Mouse (Mus musculus): ENCODE data around the gene Bmper. TPM values are rescaled to one million over a fixed set of nuclear protein-coding genes. Genes with fewer than 3 reads are reported as not detected.

The Bmper gene
- polyA plus RNA-seq, 1 experiment from 2014 or later, result 12.3 TPM

GRCm38 (mm10) chr9:23453309-23453708 is 230.4 kb downstream of the Bmper start:
- no peak for ATAC-seq (ENCODE audit: low FRiP score)
- H3K4me2 ChIP-seq, result no peak overlapping the region
- no peaks in the 10 kb centered on the region for H3K36me3 ChIP-seq
- H3K27ac ChIP-seq (replicated peaks), result no peak overlapping the region
- WGBS, result 32% methylated on average over 5 of the region's 5 CpGs
- 0 out of 2 replicates have a peak, but pooled peaks cover 3% of the 10 kb centered on the region for H3K4me1 ChIP-seq
- H3K9me3 ChIP-seq (replicated peaks), result no peaks in the 10 kb centered on the region
- H3K27me3 ChIP-seq (replicated peaks), result no peaks in the 10 kb centered on the region
- H3K9ac ChIP-seq (replicated peaks), result no peak overlapping the region
- no peak overlapping the region for H3K4me3 ChIP-seq (replicated peaks)

GRCm38 (mm10) chr9:23457186-23457585 is 234.3 kb downstream of the Bmper start:
- H3K27ac ChIP-seq (replicated peaks), result no peak overlapping the region
- no peak overlapping the region for H3K4me3 ChIP-seq (replicated peaks)
- no peaks in the 10 kb centered on the region for H3K27me3 ChIP-seq (replicated peaks)
- H3K9ac ChIP-seq (replicated peaks), result no peak overlapping the region
- no peak overlapping the region for H3K4me2 ChIP-seq
- H3K9me3 ChIP-seq (replicated peaks), result no peaks in the 10 kb centered on the region
- no peak for ATAC-seq (ENCODE audit: low FRiP score)
- 48% methylated on average over 3 of the region's 3 CpGs for WGBS
- no peaks in the 10 kb centered on the region for H3K36me3 ChIP-seq
- 0 out of 2 replicates have a peak, but pooled peaks cover 3% of the 10 kb centered on the region for H3K4me1 ChIP-seq

- Histone ChIP-seq H3K4me2 (no peak overlapping the region), H3K4me1 (no peaks in the 10 kb centered on the region), H3K27ac (replicated peaks) (no peak overlapping the region), H3K9ac (replicated peaks) (no peak overlapping the region), H3K9me3 (replicated peaks) (no peaks in the 10 kb centered on the region), H3K36me3 (no peaks in the 10 kb centered on the region), H3K4me3 (replicated peaks) (no peak overlapping the region), H3K27me3 (replicated peaks) (no peaks in the 10 kb centered on the region)
- WGBS, result 54% methylated on average over 4 of the region's 4 CpGs
- no peak for ATAC-seq (ENCODE audit: low FRiP score)
These were observed 237.8 kb downstream of the Bmper start for GRCm38 (mm10) chr9:23460721-23461120.

- WGBS, result 44% methylated on average over 3 of the region's 3 CpGs
- Histone ChIP-seq H3K9me3 (replicated peaks) (no peaks in the 10 kb centered on the region), H3K27me3 (replicated peaks) (no peaks in the 10 kb centered on the region), H3K9ac (replicated peaks) (no peak overlapping the region), H3K4me1 (no peaks in the 10 kb centered on the region), H3K36me3 (no peaks in the 10 kb centered on the region), H3K4me3 (replicated peaks) (no peak overlapping the region), H3K4me2 (no peak overlapping the region), H3K27ac (replicated peaks) (no peak overlapping the region)
- peak; percentile 83 for ATAC-seq (ENCODE audit: low FRiP score)
These were observed 240.2 kb downstream of the Bmper start for GRCm38 (mm10) chr9:23462949-23463608.

- no peak overlapping the region for H3K4me3 ChIP-seq (replicated peaks)
- H3K9ac ChIP-seq (replicated peaks), result no peak overlapping the region
- no peaks in the 10 kb centered on the region for H3K4me1 ChIP-seq
- no peaks in the 10 kb centered on the region for H3K36me3 ChIP-seq
- H3K27me3 ChIP-seq (replicated peaks), result no peaks in the 10 kb centered on the region
- WGBS, result 87% methylated on average over 7 of the region's 7 CpGs
- no peaks in the 10 kb centered on the region for H3K9me3 ChIP-seq (replicated peaks)
- H3K27ac ChIP-seq (replicated peaks), result no peak overlapping the region
- ATAC-seq (ENCODE audit: low FRiP score), result no peak
- H3K4me2 ChIP-seq, result no peak overlapping the region
These were observed 242.2 kb downstream of the Bmper start for GRCm38 (mm10) chr9:23464981-23465630.

GRCm38 (mm10) chr9:23469886-23470285 is 247.0 kb downstream of the Bmper start:
- no peak overlapping the region for H3K27ac ChIP-seq (replicated peaks)
- H3K36me3 ChIP-seq, result no peaks in the 10 kb centered on the region

GRCm38 (mm10) chr9:23485851-23486250 is 263.0 kb downstream of the Bmper start:
- 81% methylated on average over 4 of the region's 4 CpGs for WGBS
- H3K9me3 ChIP-seq (replicated peaks), result no peaks in the 10 kb centered on the region
- no peak overlapping the region for H3K9ac ChIP-seq (replicated peaks)
- no peaks in the 10 kb centered on the region for H3K27me3 ChIP-seq (replicated peaks)
- no peak overlapping the region for H3K27ac ChIP-seq (replicated peaks)
- no peaks in the 10 kb centered on the region for H3K36me3 ChIP-seq
- no peak overlapping the region for H3K4me3 ChIP-seq (replicated peaks)
- H3K4me2 ChIP-seq, result no peak overlapping the region
- ATAC-seq (ENCODE audit: low FRiP score), result no peak
- H3K4me1 ChIP-seq, result no peaks in the 10 kb centered on the region

More at GRCm38 (mm10) chr9:23469886-23470285, 247.0 kb downstream of the Bmper start:
- no peak for ATAC-seq (ENCODE audit: low FRiP score)
- H3K4me3 ChIP-seq (replicated peaks), result no peak overlapping the region
- no peak overlapping the region for H3K4me2 ChIP-seq
- H3K27me3 ChIP-seq (replicated peaks), result no peaks in the 10 kb centered on the region
- no peaks in the 10 kb centered on the region for H3K9me3 ChIP-seq (replicated peaks)
- no peak overlapping the region for H3K9ac ChIP-seq (replicated peaks)
- H3K4me1 ChIP-seq, result no peaks in the 10 kb centered on the region
- 72% methylated on average over 1 of the region's 1 CpGs for WGBS

- no peaks in the 10 kb centered on the region for H3K4me1 ChIP-seq
- H3K9me3 ChIP-seq (replicated peaks), result no peaks in the 10 kb centered on the region
- H3K4me3 ChIP-seq (replicated peaks), result no peak overlapping the region
- no peak for ATAC-seq (ENCODE audit: low FRiP score)
- no peak overlapping the region for H3K27ac ChIP-seq (replicated peaks)
- no peak overlapping the region for H3K9ac ChIP-seq (replicated peaks)
- H3K4me2 ChIP-seq, result no peak overlapping the region
- 34% methylated on average over 5 of the region's 5 CpGs for WGBS
- no peaks in the 10 kb centered on the region for H3K36me3 ChIP-seq
- H3K27me3 ChIP-seq (replicated peaks), result no peaks in the 10 kb centered on the region
These were observed 264.0 kb downstream of the Bmper start for GRCm38 (mm10) chr9:23486725-23487378.

- Histone ChIP-seq H3K9ac (replicated peaks) (no peak overlapping the region), H3K27ac (replicated peaks) (no peak overlapping the region), H3K36me3 (no peaks in the 10 kb centered on the region), H3K9me3 (replicated peaks) (no peaks in the 10 kb centered on the region), H3K4me1 (no peaks in the 10 kb centered on the region), H3K4me2 (no peak overlapping the region), H3K4me3 (replicated peaks) (no peak overlapping the region), H3K27me3 (replicated peaks) (no peaks in the 10 kb centered on the region)
- ATAC-seq (ENCODE audit: low FRiP score), result no peak
- 93% methylated on average over 5 of the region's 5 CpGs for WGBS
These were observed 265.4 kb downstream of the Bmper start for GRCm38 (mm10) chr9:23488265-23488664.

- WGBS, result 92% methylated on average over 4 of the region's 4 CpGs
These were observed 272.5 kb downstream of the Bmper start for GRCm38 (mm10) chr9:23495400-23495799.

GRCm38 (mm10) chr9:23497626-23498025 is 274.8 kb downstream of the Bmper start:
- Histone ChIP-seq H3K27me3 (replicated peaks) (no peaks in the 10 kb centered on the region), H3K36me3 (no peaks in the 10 kb centered on the region), H3K4me2 (no peak overlapping the region), H3K9ac (replicated peaks) (no peak overlapping the region), H3K4me1 (no peaks in the 10 kb centered on the region), H3K27ac (replicated peaks) (no peak overlapping the region; the same call in 1 of the 2 replicates), H3K4me3 (replicated peaks) (no peak overlapping the region), H3K9me3 (replicated peaks) (no peaks in the 10 kb centered on the region)
- ATAC-seq (ENCODE audit: low FRiP score), result no peak
- WGBS, result 20% methylated on average over 3 of the region's 3 CpGs

More at GRCm38 (mm10) chr9:23495400-23495799, 272.5 kb downstream of the Bmper start:
- Histone ChIP-seq H3K4me2 (no peak overlapping the region), H3K9me3 (replicated peaks) (no peaks in the 10 kb centered on the region), H3K27ac (replicated peaks) (no peak overlapping the region), H3K4me1 (no peaks in the 10 kb centered on the region), H3K9ac (replicated peaks) (no peak overlapping the region), H3K27me3 (replicated peaks) (no peaks in the 10 kb centered on the region), H3K36me3 (no peaks in the 10 kb centered on the region), H3K4me3 (replicated peaks) (no peak overlapping the region)
- no peak for ATAC-seq (ENCODE audit: low FRiP score)

- no peak overlapping the region for H3K4me2 ChIP-seq
- no peak for ATAC-seq (ENCODE audit: low FRiP score)
- no peaks in the 10 kb centered on the region for H3K36me3 ChIP-seq
- no peak overlapping the region for H3K4me3 ChIP-seq (replicated peaks)
- no peaks in the 10 kb centered on the region for H3K4me1 ChIP-seq
- H3K9ac ChIP-seq (replicated peaks), result no peak overlapping the region
- no peaks in the 10 kb centered on the region for H3K9me3 ChIP-seq (replicated peaks)
- no peaks in the 10 kb centered on the region for H3K27me3 ChIP-seq (replicated peaks)
- H3K27ac ChIP-seq (replicated peaks), result no peak overlapping the region
- 41% methylated on average over 1 of the region's 1 CpGs for WGBS
These were observed 311.0 kb downstream of the Bmper start for GRCm38 (mm10) chr9:23533870-23534269.

All from neural tube, embryonic 15.5 days (tissue).